Mouse (Mus musculus) embryonic fibroblast, embryonic 13.5 days (primary cell): ENCODE data around the gene Rgs6.

ENCODE experiments used
- CTCF ChIP-seq: IDR thresholded peaks from 2 replicates; pipeline ENCODE4 v1.5.1; 2011; ENCODE audit warnings: mild to moderate bottlenecking, control low read depth, low read length, moderate library complexity, borderline replicate concordance; ENCODE audit not compliant: insufficient read depth
- POLR2A ChIP-seq: IDR thresholded peaks from 2 replicates; pipeline ENCODE4 v1.6.1; 2011; ENCODE audit warnings: low read depth, mild to moderate bottlenecking, control low read depth, low read length, moderate library complexity

DNA sequence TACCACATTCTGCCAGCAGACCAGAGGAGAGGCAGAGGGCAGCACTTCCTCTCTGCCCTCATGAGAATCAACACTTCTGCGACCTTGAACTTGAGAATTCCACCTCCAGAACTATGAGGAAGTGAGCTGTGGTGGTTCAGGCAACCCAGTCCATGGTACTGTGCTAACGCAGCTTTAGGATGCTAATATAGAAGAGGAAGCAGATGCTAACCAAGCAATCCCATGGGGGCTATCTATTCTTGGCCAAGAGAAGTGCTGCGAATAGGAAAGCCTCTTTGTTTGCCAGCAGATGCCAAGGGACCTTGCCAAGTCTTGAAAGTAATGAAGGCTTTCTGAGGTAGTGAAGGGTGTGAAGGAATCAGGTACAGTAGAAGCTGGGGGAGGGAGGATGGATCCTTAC is 451.8 kb downstream of the Rgs6 start:
- TF ChIP-seq CTCF = no peak
- TF ChIP-seq POLR2A = no peak
